Mouse (Mus musculus): Measurements from ENCODE around the gene Far1.

- TF ChIP-seq EP300 (IDR thresholded peaks at IDR 0.05; ENCODE audit: low read depth) (no peak), CTCF (IDR thresholded peaks at IDR 0.05; ENCODE audit: low read depth) (no peak)
These were observed 8.6 kb upstream of the Far1 start for GRCm38 (mm10) chr7:113505047-113505446.
